Mouse (Mus musculus) stomach, postnatal 0 days (tissue): ENCODE data around the gene Rexo2. TPM values are rescaled to one million over a fixed set of nuclear protein-coding genes. Genes with fewer than 3 reads are reported as not detected.
"Not testable (repeated sequence)": the region's sequence is repeated elsewhere in the genome, so short reads cannot be mapped to it uniquely, and the experiment has no call there.

Experiments used
- ATAC-seq: fragments of 200-750 bp; cut with Nextera tagmentation; 2 replicates; pipeline ENCODE4 v1.8.0; 2017; ENCODE audit not compliant: low FRiP score, low TSS enrichment
- DNase-seq: peaks from one replicate; pipeline ENCODE4 v3.0.0-alpha.2; 2016; ENCODE audit warnings: low spot score
- H3K27ac ChIP-seq: fragments of 300-500 bp; sonication (generic); replicated peaks from 2 replicates; pipeline ENCODE4 v1.5.1; 2014; ENCODE audit warnings: mild to moderate bottlenecking, control low read depth
- H3K27me3 ChIP-seq: fragments of 300-500 bp; sonication (generic); 2 replicates; pipeline ENCODE4 v1.6.1; 2014; ENCODE audit warnings: low read length; ENCODE audit not compliant: control insufficient read depth, insufficient read depth
- H3K36me3 ChIP-seq: fragments of 300-500 bp; sonication (generic); 2 replicates; pipeline ENCODE4 v1.6.1; 2014; ENCODE audit warnings: low read length, mixed read lengths; ENCODE audit not compliant: control insufficient read depth, insufficient read depth
- H3K4me1 ChIP-seq: fragments of 300-500 bp; sonication (generic); replicated peaks from 2 replicates; pipeline ENCODE4 v1.6.1; 2014; ENCODE audit warnings: antibody characterized with exemption; ENCODE audit not compliant: control insufficient read depth, insufficient read depth
- H3K4me2 ChIP-seq: fragments of 300-500 bp; sonication (generic); replicated peaks from 2 replicates; pipeline ENCODE4 v1.6.1; 2014; ENCODE audit warnings: low read depth, mild to moderate bottlenecking, control low read depth, moderate library complexity
- H3K4me3 ChIP-seq: fragments of 300-500 bp; sonication (generic); 2 replicates; pipeline ENCODE4 v1.5.1; 2014; ENCODE audit warnings: low read depth, low read length, control low read depth
- H3K9ac ChIP-seq: fragments of 300-500 bp; sonication (generic); 2 replicates; pipeline ENCODE4 v1.6.1; 2014; ENCODE audit warnings: mild to moderate bottlenecking, low read length, control low read depth, mixed read lengths
- H3K9me3 ChIP-seq: fragments of 300-500 bp; sonication (generic); 2 replicates; pipeline ENCODE4 v1.6.1; 2016; ENCODE audit warnings: low read length; ENCODE audit not compliant: control insufficient read depth
- CTCF ChIP-seq: IDR thresholded peaks from 2 replicates; pipeline ENCODE4 v1.5.1; 2016; ENCODE audit warnings: antibody characterized with exemption, low read depth, mild to moderate bottlenecking, moderate library complexity
- EP300 ChIP-seq: optimal IDR thresholded peaks from 2 replicates; pipeline ENCODE3; 2016; ENCODE audit warnings: antibody characterized with exemption
- WGBS: fragments of 180-500 bp; shearing (Covaris S2); extraction: QIAGEN DNeasy Blood & Tissue Kit; methylation state at CpG from one replicate; pipeline ENCODE4 v1.1.7; 2014; 5-methylcytosine and 5-hydroxymethylcytosine counted together
- polyA plus RNA-seq: library from polyadenylated mRNA; unstranded; fragments of >200 nt; fragmentation: Nextera tagmentation; extraction: Ambion mirVana; gene quantifications from 2 replicates; pipeline ENCODE4 v1.2.1, GENCODE M21; 2015

Rexo2 gene
- polyA plus RNA-seq = 152 and 172 TPM in 2 replicates

GRCm38 (mm10) chr9:48480411-48481213, at the start of gene Rexo2:
Gene Rexo2, minus strand, starts transcription at chr9:48480623.
- H3K36me3 ChIP-seq = peaks cover 2% of the 10 kb centered on the region; the same call in 1 of the 2 replicates
- ATAC-seq (peak; percentile 99), DNase-seq (peak; percentile 95)
- peak within 1 kb of the TSS; percentile 81 for H3K4me3 ChIP-seq
- H3K4me1 ChIP-seq = no peaks in the 10 kb centered on the region
- H3K4me2 ChIP-seq = peak within 1 kb of the TSS; percentile 88
- no peak for TF ChIP-seq EP300
- TF ChIP-seq CTCF = no peak
- no peaks in the 10 kb centered on the region for H3K9me3 ChIP-seq
- H3K27me3 ChIP-seq = no peaks in the 10 kb centered on the region
- peak within 1 kb of the TSS; percentile 71 for H3K27ac ChIP-seq
- peak within 1 kb of the TSS; percentile 79 for H3K9ac ChIP-seq
- WGBS = under 1% methylated on average over 49 of the region's 49 CpGs

DNA sequence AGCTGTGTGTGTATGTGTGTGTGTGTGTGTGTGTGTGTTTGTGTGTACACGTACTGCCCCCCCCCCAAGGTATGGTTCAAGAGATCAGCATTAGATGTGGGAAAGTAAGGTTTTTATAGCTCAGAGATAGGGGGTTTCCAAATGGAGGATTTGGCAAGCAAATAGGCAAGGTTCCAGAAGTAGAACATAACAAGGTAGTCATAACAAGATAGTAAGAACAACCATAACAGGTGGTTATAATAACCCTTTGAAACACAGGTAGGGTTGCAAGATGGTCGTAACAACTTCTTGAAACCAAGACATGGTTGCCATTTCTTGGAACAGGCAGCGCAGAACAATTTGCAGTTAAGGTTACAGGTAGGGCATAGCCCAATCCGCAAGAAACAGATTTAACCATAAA, 46.1 kb upstream of the Rexo2 start:
- H3K4me1 ChIP-seq = no peaks in the 10 kb centered on the region
- H3K4me3 ChIP-seq = no peak overlapping the region
- H3K27me3 ChIP-seq = no peaks in the 10 kb centered on the region
- H3K9ac ChIP-seq = no peak overlapping the region
- no peak for DNase-seq
- ATAC-seq = no peak
- H3K36me3 ChIP-seq = no peaks in the 10 kb centered on the region
- no peak overlapping the region for H3K27ac ChIP-seq
- WGBS = 91% methylated on average over 4 of the region's 4 CpGs
- no peak overlapping the region for H3K4me2 ChIP-seq
- no peaks in the 10 kb centered on the region for H3K9me3 ChIP-seq
- TF ChIP-seq CTCF (no peak), EP300 (no peak)

DNA sequence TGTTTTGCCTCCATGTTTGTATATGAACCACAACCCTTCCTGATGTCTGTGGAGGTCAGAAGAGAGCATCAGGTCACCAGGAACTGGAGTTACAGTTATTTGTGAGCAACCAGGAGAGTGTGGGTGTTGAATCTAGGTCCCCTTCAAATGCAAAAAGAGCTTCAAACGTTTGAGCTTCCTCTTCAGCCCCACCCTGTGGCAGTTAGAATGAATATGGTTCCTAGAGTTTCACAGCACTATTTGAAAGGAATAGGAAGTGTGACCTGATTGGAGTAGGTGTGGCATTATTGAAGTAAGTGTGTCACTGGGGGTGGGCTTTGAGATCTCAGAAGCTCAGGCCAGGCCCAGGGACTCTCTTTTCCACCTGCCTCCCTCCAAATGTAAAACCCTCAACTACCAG, 45.1 kb upstream of the Rexo2 start:
- 0 out of 2 replicates have a peak, but pooled peaks have one; percentile 7 for TF ChIP-seq CTCF
- TF ChIP-seq EP300 = no peak
- no peak overlapping the region for H3K9ac ChIP-seq
- H3K36me3 ChIP-seq = no peaks in the 10 kb centered on the region
- no peaks in the 10 kb centered on the region for H3K9me3 ChIP-seq
- 0% methylated on average over 1 of the region's 1 CpGs for WGBS
- H3K27ac ChIP-seq = no peak overlapping the region
- H3K4me3 ChIP-seq = no peak overlapping the region
- H3K4me2 ChIP-seq = no peak overlapping the region
- ATAC-seq = no peak
- no peaks in the 10 kb centered on the region for H3K27me3 ChIP-seq
- no peaks in the 10 kb centered on the region for H3K4me1 ChIP-seq
- DNase-seq = no peak

DNA sequence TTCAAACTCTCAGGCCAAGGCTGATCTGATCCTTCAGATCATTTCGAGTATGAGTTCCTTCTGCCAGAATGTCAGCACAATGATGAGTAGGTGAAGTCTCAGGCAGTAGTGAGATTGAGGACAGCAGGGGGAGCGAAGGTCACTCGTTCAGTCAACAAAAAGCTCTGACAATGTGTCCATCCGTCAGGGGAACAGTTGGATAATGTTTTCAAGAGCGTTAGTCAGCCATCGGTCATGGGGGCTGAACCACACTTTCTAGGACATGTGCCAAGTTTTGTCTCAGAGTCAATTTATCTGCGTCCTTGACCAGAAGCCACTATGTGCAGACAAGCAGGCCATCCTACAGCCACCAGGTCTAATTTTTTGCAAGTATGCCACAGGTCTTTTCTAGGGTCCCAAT, 40.0 kb upstream of the Rexo2 start:
- not testable (repeated sequence) for ATAC-seq, H3K4me1 ChIP-seq, H3K4me3 ChIP-seq, DNase-seq, H3K9me3 ChIP-seq, H3K27ac ChIP-seq, H3K36me3 ChIP-seq, H3K4me2 ChIP-seq, H3K9ac ChIP-seq, H3K27me3 ChIP-seq
- no CpG with 5 or more reads among the region's 7 CpGs for WGBS

DNA sequence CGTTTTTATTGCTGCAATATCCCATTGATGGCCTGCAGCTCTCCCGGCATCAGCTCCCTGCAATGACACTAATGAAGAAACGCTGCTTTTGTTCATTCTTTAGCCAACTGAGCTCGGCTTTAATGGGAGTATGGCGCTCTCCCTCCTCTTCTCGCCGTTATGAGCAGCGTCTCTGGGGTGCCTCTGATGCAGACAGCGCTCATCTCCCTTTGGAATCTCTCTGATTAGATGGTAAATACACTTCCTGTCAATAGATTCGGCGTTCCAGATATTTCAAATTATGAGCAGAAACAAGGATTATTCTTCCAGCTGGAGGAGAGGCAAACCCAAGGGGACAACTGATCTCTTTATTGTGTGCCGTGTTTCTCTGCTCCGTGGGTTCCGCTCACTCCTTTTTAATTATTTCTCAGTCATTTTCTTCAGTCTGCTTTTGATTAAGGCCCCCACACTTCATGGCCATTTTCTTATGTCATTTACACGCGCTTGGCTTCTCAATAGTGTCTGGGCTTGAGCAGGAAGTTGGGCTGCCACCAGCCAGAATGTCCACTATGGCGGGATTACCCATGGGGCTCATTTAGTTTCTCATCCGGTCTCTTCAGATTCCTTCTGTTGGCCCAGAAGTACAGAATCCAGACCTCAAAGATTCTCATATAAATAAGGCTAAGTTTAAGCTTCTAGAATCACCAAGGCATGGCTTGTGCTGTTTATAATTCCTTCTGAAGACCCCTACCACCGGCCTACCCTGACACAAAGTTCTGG, 37.1 kb upstream of the Rexo2 start:
- no peak for ATAC-seq
- Histone ChIP-seq H3K9ac (no peak overlapping the region), H3K9me3 (no peaks in the 10 kb centered on the region), H3K27me3 (no peaks in the 10 kb centered on the region), H3K27ac (no peak overlapping the region), H3K4me3 (no peak overlapping the region), H3K4me2 (no peak overlapping the region), H3K4me1 (no peaks in the 10 kb centered on the region), H3K36me3 (no peaks in the 10 kb centered on the region)
- 75% methylated on average over 19 of the region's 19 CpGs for WGBS
- TF ChIP-seq EP300 (no peak), CTCF (no peak)
- no peak for DNase-seq
